Comparison of ENCODE assay signal across 16 mouse cellular contexts in the genomic region with DNA sequence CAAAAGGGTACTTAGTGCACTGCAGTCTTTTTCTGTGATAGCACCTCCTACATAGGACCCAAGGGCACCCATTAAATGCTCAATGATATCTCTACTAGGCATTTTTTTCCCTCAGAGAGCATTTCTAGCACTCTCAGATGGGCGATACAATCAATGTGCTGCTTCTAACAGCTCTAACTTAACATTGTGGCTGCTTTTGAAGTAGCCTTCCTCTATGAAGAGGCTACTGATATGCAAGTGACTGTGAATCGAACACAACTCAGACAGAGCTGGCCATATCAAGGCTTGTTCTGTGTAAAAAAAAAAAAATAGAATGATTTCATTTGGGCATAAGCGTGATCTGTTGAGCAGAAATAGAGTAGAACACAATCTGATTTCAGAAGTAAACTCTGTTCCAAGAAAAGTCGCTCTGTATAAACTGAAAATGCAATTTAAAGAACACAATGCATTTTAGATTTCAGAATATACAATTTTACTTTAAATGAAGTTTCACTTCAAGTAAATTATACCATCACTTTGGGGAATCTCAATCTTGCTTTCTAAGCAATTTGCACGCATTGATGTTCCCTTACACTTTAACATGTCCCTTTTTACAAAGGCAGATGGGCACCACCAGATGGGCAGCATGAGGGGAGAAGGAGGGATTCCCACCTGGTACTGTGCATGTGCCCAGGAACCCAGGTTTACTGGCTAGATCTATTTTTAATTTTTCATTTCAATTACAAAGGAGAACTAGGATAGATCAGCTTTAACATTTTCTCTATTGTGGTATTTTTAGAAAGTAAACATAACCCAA.
A peak's percentile ranks its signal among the peaks of the same experiment; 100 is the strongest.
DNase-seq lines count a peak whose midpoint lies in the region; ATAC-seq and TF ChIP-seq lines count a peak whose summit lies in the region.
"Had no signal": no experiment of that assay in that cellular context is flagged by ENCODE, and none has a peak within 500 bp of the region (broad histone marks: within the 10 kb centered on the region; RNA-seq: fewer than 3 reads in every experiment).

No protein-coding gene starts in this region.

- no peaks in the 10 kb centered on the region for H3K36me3 ChIP-seq in forebrain, embryonic 14.5 days (ENCODE audit: control insufficient read depth, insufficient read depth, low read length)
- H3K36me3 ChIP-seq in forebrain, embryonic 12.5 days (replicated peaks): no peaks in the 10 kb centered on the region; the same call in 1 of the 2 replicates
- H3K36me3 ChIP-seq: limb, embryonic 12.5 days; midbrain, embryonic 15.5 days had no signal

- H3K9me3 ChIP-seq in forebrain, embryonic 14.5 days (replicated peaks; ENCODE audit: control insufficient read depth, low read length): no peaks in the 10 kb centered on the region; the same call in 1 of the 2 replicates
- H3K9me3 ChIP-seq in forebrain, embryonic 12.5 days: peaks cover 6% of the 10 kb centered on the region; the same call in 1 of the 2 replicates

- ATAC-seq in forebrain, embryonic 14.5 days: 0 out of 2 replicates have a peak, but pooled peaks have one; percentile 42
- no peak for ATAC-seq in forebrain, embryonic 12.5 days (ENCODE audit: low FRiP score)
- ATAC-seq: hindbrain, embryonic 16.5 days; midbrain, embryonic 15.5 days had no signal

- no peaks in the 10 kb centered on the region for H3K4me1 ChIP-seq in forebrain, embryonic 14.5 days (ENCODE audit: control insufficient read depth, insufficient read depth, low read length)
- no peaks in the 10 kb centered on the region for H3K4me1 ChIP-seq in forebrain, embryonic 12.5 days
- H3K4me1 ChIP-seq: limb, embryonic 12.5 days; midbrain, embryonic 15.5 days had no signal

- no peak overlapping the region for H3K27ac ChIP-seq in forebrain, embryonic 14.5 days (ENCODE audit: low read depth, low read length)
- no peak overlapping the region for H3K27ac ChIP-seq in forebrain, embryonic 12.5 days
- H3K27ac ChIP-seq in layer of hippocampus, adult 2 months: peak overlapping the region; percentile 65
- H3K27ac ChIP-seq: gastrocnemius, adult 2 months; heart, adult 2 months; limb, embryonic 12.5 days; macrophage; midbrain, embryonic 15.5 days had no signal

- H3K27me3 ChIP-seq in forebrain, embryonic 14.5 days (replicated peaks; ENCODE audit: control insufficient read depth, insufficient read depth, low read length): no peaks in the 10 kb centered on the region
- H3K27me3 ChIP-seq in forebrain, embryonic 12.5 days: no peaks in the 10 kb centered on the region
- H3K27me3 ChIP-seq: limb, embryonic 12.5 days; midbrain, embryonic 15.5 days had no signal

- no peak overlapping the region for H3K4me3 ChIP-seq in forebrain, embryonic 14.5 days (ENCODE audit: low read depth, low read length)
- H3K4me3 ChIP-seq in forebrain, embryonic 12.5 days (replicated peaks): no peak overlapping the region
- H3K4me3 ChIP-seq in layer of hippocampus, adult 2 months: no peak overlapping the region
- H3K4me3 ChIP-seq: gastrocnemius, adult 2 months; heart, adult 2 months; limb, embryonic 12.5 days; midbrain, embryonic 15.5 days had no signal

- DNase-seq in forebrain, embryonic 14.5 days (ENCODE audit: low spot score): peak; percentile 43
- DNase-seq in brain, adult 2 months (ENCODE audit: low read depth, low spot score): peak; percentile 96
- DNase-seq in cerebellum, adult 9-10 months: peak; percentile 92
- peak; percentile 65 to 77 for DNase-seq in layer of hippocampus, adult 2 months (ENCODE audit: low spot score in 2 of 2)
- no peak for DNase-seq in T-cell, adult 2 months (ENCODE audit: low spot score)
- no peak for DNase-seq in lung, postnatal 4 days
- DNase-seq in gastrocnemius, postnatal 25 days: no peak
- DNase-seq: gastrocnemius, adult 2 months; heart, adult 2 months; kidney, adult 2 months; lung, adult 18-20 months had no signal

- TF ChIP-seq CTCF in layer of hippocampus, adult 2 months (conservative IDR thresholded peaks at IDR 0.05): no peak

- no peak overlapping the region for H3K9ac ChIP-seq in forebrain, embryonic 14.5 days (ENCODE audit: low read length)
- H3K9ac ChIP-seq in forebrain, embryonic 12.5 days: no peak overlapping the region
- H3K9ac ChIP-seq: limb, embryonic 12.5 days; midbrain, embryonic 15.5 days had no signal

- H3K4me2 ChIP-seq in forebrain, embryonic 14.5 days (ENCODE audit: low read length): no peak overlapping the region
- H3K4me2 ChIP-seq in forebrain, embryonic 12.5 days: no peak overlapping the region
- H3K4me2 ChIP-seq: limb, embryonic 12.5 days; midbrain, embryonic 15.5 days had no signal

- WGBS in forebrain, embryonic 14.5 days: 86% methylated on average over 5 of the region's 5 CpGs
- WGBS in forebrain, embryonic 12.5 days: 92% methylated on average over 5 of the region's 5 CpGs

Comparison
In these comparisons a context has a peak if more than half of its experiments do, and no peak if none do; other contexts are left out.
1. DNase-seq: peak in forebrain, embryonic 14.5 days (single experiment), brain, adult 2 months (single experiment), cerebellum, adult 9-10 months (single experiment) and layer of hippocampus, adult 2 months (2 of 2); none in T-cell, adult 2 months (single experiment), lung, postnatal 4 days (0 of 2) and gastrocnemius, postnatal 25 days (single experiment).